Mouse (Mus musculus): Measurements from ENCODE around the gene Bmi1.

DNA sequence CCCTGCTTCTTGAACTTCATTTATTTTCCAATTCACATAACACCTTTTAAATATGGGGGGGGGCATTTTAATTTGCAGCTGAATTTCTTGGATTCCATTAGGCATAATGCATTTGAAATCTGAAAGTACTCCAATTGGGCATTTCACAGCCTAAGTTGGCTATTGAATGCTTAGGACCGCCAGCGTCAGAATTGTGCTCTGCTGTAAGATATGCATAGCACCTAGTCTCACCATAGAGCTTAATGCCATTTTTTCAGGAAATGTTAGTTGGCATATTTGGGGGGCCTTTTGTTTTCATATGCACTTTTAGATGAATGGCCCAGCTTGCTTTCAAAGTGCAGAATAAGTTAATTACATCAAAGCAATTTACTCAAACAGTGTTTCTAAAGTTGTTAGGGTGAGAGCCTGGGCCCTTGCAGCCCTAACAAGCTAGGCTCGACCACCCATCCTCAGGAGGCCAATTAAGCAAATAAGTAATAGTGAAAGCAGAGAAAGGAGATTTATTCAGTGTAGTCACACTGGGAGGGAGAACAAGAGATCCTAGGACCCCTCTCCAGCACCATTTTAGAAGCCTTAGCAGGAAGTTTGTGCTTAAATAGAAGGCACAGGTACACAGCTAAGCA is 45.5 kb downstream of the Bmi1 start:
- TF ChIP-seq CTCF (IDR thresholded peaks at IDR 0.05; ENCODE audit: extremely low read depth, insufficient read depth, insufficient read length, insufficient replicate concordance): no peak
- TF ChIP-seq POLR2A (IDR thresholded peaks at IDR 0.05; ENCODE audit: low read depth, low read length): no peak

Data from spleen, adult 2 months (tissue).